Mouse (Mus musculus): ENCODE measurements around the gene Sgcd.

DNA sequence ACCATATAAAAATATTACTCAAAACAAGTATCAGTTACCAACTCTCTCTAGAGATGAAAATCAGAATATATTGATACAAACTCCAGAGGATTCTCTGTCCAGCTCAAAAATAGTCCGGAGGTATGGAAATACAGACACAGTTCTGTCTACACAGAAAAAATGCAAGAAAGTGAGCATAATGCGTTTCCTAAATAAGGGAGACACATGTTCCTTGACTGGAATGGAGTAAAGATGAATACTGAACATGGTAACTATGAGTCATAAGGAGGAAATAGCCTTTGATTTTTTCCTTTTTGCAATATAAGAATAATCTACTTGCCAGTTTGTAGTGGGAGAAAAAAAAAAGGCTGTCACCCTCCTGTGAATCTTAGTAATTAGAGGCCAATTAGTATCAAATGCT lies 655.1 kb downstream of the Sgcd start:
- TF ChIP-seq CTCF (IDR thresholded peaks at IDR 0.05; ENCODE audit: control insufficient read depth, insufficient read depth, insufficient replicate concordance, low read depth, low read length): no peak
- no peak for TF ChIP-seq POLR2A (IDR thresholded peaks at IDR 0.05; ENCODE audit: control insufficient read depth, low read depth, low read length)

Data from testis, adult 2 months (tissue).